Mouse (Mus musculus): Measurements from ENCODE around the gene Bcl2l2.

Bcl2l2 gene

GRCm38 (mm10) chr14:54936831-54937160 lies 53.6 kb downstream of the Bcl2l2 start:
- no peak for DNase-seq (ENCODE audit: low read depth, low spot score)

DNA sequence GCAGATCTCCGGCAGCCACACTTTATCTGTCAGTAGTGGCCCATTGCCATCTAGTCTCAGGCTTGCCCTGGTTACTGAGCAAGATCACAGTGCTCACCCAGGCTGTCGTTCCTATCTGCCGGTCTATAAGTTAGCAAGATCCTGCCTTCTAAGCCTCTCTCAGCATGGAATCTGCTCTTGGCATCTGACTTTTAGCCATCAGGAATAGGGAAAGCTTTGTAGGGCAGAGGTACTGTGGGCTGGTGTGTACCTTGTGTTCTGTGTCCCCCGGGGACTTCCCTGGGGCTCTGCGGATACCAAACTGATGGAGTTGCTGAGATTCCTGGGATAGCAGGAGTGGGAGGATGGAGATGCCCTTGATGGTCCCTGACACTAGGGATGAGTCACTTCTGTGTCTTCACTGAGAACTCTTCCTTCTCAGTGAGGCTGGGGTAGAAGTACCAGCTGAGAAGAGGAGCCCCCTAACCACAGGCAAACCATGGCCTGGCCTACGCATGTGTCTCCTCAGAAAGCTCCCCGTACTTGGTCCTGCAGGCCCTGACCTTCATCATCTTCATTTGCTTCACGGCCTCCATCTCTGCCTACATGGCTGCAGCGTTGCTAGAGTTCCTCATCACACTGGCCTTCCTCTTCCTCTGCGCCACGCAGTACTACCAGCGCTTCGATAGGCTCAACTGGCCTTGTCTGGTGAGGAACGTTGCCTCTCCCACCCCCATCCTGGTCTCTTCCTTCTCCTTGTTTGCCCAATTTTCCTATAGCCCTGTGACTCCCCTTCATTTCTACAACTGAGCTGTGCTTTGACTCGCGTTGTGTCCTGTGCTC lies 54.4 kb downstream of the Bcl2l2 start:
- DNase-seq (ENCODE audit: low read depth, low spot score) = no peak
